Mouse (Mus musculus) brain, adult 2 months (tissue): ENCODE data around the gene Plekhg4.

Experiments
- DNase-seq: peaks from one replicate; pipeline ENCODE4 v3.0.0; 2011; ENCODE audit warnings: low read depth, low spot score

The Plekhg4 gene

DNA sequence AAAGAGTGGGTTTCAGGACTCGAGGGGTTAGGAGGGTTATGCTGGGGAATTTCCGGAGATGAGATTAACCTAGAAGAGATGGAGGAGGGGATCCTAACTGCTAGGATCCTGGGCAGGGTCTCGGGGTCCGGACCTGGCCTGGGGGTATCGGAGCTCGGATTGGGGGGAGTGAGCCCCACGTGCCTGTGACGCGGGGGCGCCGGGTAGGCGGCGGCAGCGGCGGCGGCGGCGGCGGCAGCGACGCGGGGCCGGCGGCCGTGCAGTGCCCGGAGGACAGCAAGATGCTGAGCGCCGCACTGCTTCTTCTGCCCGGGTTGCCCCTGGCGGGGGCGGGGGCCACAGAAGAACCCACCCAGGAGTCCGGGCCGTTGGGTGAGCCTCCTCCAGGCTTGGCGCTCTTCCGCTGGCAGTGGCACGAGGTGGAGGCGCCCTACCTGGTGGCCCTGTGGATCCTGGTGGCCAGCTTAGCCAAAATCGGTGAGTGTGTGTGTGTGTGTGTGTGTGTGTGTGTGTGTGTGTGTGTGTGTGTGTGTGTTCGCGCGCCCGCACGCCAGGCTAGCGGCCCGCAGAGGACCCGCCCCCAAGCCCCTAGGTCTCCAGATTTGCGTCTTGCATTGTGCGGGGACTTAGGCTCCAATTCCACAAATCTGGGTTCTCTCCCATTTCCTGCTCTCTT, 23.8 kb upstream of the Plekhg4 start:
- DNase-seq: peak; percentile 50

DNA sequence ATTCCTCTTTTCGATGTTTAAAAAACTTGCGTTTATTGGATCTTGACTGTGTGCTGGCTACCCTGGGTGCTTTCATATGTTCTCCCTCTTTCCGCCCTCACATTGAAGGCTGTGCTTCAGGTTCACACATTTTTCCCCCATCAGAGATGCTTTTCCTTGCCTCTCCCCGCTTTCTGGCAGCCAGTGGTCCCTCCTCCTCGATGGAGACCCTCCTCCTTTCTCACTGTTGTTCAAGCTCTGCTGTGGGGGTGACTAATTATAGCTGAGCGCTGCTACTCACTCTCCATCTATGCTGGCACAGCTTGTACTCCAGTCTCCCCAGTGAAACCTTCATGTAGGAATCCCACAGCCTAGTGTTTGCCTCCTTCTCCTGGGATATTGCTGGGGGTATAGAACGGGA, 22.9 kb upstream of the Plekhg4 start:
- peak; percentile 74 for DNase-seq

- DNase-seq: peak; percentile 78
Measured at GRCm38 (mm10) chr8:105353583-105354135, 19.4 kb upstream of the Plekhg4 start.

DNA sequence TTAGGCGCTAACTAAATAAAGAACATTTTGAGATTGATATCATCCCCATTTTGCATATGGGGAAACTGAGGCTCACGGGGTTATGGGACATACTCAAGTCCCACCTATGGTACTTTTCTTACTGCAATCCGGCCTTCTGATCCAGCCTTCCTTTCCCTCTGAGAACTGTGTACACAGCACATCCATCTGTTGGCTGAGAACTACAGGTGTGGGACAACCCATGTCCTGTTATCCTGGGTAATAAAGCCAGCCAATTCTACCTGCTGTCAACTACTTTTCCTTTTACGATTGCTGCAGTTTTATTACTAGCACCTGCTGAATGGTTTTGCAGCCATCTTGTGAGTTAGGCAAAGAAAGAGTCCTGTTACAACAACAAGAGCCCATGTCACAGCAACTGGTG, 18.5 kb upstream of the Plekhg4 start:
- no peak for DNase-seq

DNA sequence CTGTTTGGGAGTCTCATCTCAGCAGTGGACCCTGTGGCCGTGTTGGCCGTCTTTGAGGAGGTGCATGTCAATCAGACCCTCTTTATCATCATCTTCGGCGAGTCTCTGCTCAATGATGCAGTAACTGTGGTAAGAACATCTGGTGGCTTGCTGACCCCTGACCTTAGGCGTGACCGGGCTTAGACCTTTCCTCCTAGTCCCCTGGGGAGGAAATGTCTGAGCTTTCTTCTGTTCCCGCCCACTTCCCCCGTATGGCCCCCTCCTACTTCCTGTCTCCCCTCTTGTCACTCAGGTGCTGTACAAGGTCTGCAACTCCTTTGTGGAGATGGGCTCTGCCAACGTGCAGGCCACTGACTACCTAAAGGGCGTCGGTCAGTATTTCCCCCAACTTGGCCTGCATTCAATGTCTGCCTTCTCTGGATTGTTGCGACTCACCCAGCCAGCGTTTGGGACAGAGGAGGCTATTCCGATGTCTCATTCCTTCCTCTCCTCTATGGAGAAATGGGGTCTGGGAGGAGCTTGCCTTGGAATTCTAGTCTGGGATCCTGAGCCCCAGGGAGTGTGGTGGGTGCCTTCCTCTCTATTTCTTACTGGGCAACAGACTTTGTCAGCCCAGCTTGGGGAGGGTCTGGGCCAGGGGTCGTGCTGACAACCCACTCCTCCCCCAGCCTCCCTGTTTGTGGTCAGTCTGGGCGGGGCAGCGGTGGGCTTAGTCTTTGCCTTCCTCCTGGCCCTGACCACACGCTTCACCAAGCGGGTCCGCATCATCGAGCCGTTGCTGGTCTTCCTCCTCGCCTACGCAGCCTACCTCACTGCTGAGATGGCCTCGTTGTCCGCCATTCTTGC, 17.7 kb upstream of the Plekhg4 start:
- no peak for DNase-seq

GRCm38 (mm10) chr8:105356681-105357080, 16.4 kb upstream of the Plekhg4 start:
- DNase-seq: no peak

- no peak for DNase-seq
Measured at GRCm38 (mm10) chr8:105359208-105359607, 13.9 kb upstream of the Plekhg4 start.

GRCm38 (mm10) chr8:105359646-105360045, 13.4 kb upstream of the Plekhg4 start:
- peak; percentile 54 for DNase-seq

GRCm38 (mm10) chr8:105361751-105362702, 11.0 kb upstream of the Plekhg4 start:
- no peak for DNase-seq

GRCm38 (mm10) chr8:105367107-105367506, 6.0 kb upstream of the Plekhg4 start:
- DNase-seq: peak; percentile 22

- peak; percentile 45 for DNase-seq
Measured at GRCm38 (mm10) chr8:105372473-105372872, 601 bp upstream of the Plekhg4 start.

GRCm38 (mm10) chr8:105374513-105374966, 1.5 kb downstream of the Plekhg4 start:
- peak; percentile 14 for DNase-seq

DNA sequence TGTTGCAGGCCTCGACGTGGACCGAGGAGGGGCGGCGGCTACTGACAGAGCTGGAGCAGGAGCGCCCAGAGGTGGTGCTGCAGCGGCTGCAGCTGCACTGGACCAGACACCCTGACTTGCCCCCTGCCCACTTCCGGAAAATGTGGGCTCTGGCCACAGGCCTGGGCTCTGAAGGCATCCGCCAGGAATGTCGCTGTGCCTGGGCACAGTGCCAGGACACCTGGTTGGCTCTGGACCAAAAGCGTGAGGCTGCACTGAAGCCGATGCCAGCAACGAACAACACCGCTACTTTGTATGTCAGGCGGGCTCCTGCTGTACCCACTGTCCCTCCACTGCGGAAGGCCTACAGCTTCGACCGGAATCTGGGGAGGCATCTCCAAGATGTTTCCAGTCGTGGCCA, 5.6 kb downstream of the Plekhg4 start:
- peak; percentile 23 for DNase-seq

GRCm38 (mm10) chr8:105380308-105380707, 7.2 kb downstream of the Plekhg4 start:
- no peak for DNase-seq

DNA sequence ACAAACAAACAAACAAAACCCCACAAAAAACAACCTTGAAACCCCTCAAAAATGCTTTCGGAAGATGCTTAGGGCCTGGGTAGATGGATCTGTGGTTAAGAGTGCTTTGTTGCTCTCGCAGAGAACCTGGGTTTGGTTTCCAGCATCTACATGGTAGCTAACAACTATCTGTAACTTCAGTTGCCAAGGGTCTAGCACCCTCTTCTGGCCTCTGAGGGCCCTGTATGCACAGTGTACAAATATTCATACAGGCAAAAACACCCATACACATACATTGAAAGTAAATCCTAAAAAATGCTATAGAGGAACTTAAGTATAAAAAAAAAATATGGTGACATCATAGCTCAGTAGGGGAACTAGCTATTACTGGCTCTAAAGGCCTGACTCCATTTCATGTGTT, 11.0 kb downstream of the Plekhg4 start:
- DNase-seq: no peak

DNA sequence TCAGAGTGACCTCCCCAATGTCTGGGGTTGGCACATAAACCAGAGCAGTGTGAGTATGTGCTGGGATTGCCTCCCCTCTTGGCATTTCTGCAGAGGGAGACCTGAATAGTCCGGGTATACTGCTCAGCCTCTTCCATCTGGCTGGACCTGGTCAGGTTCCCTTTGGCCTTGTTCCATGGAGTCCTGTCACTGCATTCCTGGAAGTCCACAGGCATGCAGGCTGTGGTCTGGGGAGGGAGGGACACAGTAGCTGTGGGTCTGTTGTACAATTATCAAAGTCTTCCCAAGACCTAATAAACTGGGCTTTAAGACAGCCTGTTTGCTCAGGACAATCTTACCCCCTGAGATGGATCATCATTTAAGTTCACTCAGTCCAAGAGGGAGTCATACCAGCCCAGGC, 14.1 kb downstream of the Plekhg4 start:
- DNase-seq: peak; percentile 46

- DNase-seq: no peak
Measured at GRCm38 (mm10) chr8:105389096-105389495, 16.0 kb downstream of the Plekhg4 start.

- DNase-seq: no peak
Measured at GRCm38 (mm10) chr8:105393089-105393787, 20.2 kb downstream of the Plekhg4 start.

GRCm38 (mm10) chr8:105393915-105394314, 20.8 kb downstream of the Plekhg4 start:
- DNase-seq: no peak

DNA sequence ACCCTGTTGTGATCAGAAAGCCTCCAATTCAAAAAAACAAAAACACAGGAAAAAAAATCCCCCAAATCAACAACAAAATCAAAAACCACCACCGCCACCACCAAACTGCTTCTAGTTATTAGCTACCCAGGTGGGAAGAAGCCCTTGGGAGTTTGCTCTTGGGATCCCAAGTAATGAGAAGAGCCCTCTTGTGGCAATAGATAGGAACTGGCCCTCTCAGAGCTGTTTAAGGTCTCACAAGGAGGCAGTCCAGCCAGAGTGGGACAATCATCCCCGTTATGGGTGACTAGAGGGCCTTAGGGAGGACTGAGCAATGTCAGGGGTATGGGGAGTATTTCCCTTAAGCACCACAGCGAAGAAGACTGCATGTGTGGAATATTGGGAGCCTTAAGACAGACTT, 24.7 kb downstream of the Plekhg4 start:
- DNase-seq: peak; percentile 85

- DNase-seq: no peak
Measured at GRCm38 (mm10) chr8:105400016-105400415, 26.9 kb downstream of the Plekhg4 start.
